Mouse (Mus musculus) intestine, postnatal 0 days (tissue): ENCODE results near the gene Mmrn1. TPM values are rescaled to one million over a fixed set of nuclear protein-coding genes. Genes with fewer than 3 reads are reported as not detected.
A peak's percentile ranks its signal among the peaks of the same experiment; 100 is the strongest.

ENCODE experiments used
- ATAC-seq: fragments of 200-750 bp; cut with Nextera tagmentation; 2 replicates; pipeline ENCODE4 v1.8.0; 2017; ENCODE audit warnings: mild to moderate bottlenecking, moderate TSS enrichment, moderate library complexity
- H3K27ac ChIP-seq: fragments of 300-500 bp; sonication (generic); 2 replicates; pipeline ENCODE4 v1.5.1; 2014; ENCODE audit warnings: mild to moderate bottlenecking, low read depth, low read length, moderate library complexity
- H3K27me3 ChIP-seq: fragments of 300-500 bp; sonication (generic); replicated peaks from 2 replicates; pipeline ENCODE4 v1.6.1; 2014; ENCODE audit warnings: low read length, mixed read lengths; ENCODE audit not compliant: control insufficient read depth, insufficient read depth
- H3K36me3 ChIP-seq: fragments of 300-500 bp; sonication (generic); 2 replicates; pipeline ENCODE4 v1.6.1; 2014; ENCODE audit warnings: mild to moderate bottlenecking, moderate library complexity; ENCODE audit not compliant: control insufficient read depth, insufficient read depth
- H3K4me1 ChIP-seq: fragments of 300-500 bp; sonication (generic); replicated peaks from 2 replicates; pipeline ENCODE4 v1.6.1; 2014; ENCODE audit warnings: antibody characterized with exemption, low read length, mixed read lengths; ENCODE audit not compliant: control insufficient read depth, insufficient read depth
- H3K4me2 ChIP-seq: fragments of 300-500 bp; sonication (generic); replicated peaks from 2 replicates; pipeline ENCODE4 v1.6.1; 2014; ENCODE audit warnings: low read depth, mild to moderate bottlenecking, moderate library complexity
- H3K4me3 ChIP-seq: fragments of 300-500 bp; sonication (generic); 2 replicates; pipeline ENCODE4 v1.5.1; 2014; ENCODE audit warnings: low read depth, low read length
- H3K9ac ChIP-seq: fragments of 300-500 bp; sonication (generic); 2 replicates; pipeline ENCODE4 v1.6.1; 2014; ENCODE audit warnings: mild to moderate bottlenecking, low read depth, low read length
- H3K9me3 ChIP-seq: fragments of 300-500 bp; sonication (generic); 2 replicates; pipeline ENCODE4 v1.6.1; 2016; ENCODE audit warnings: mixed run types; ENCODE audit not compliant: control insufficient read depth
- CTCF ChIP-seq: sonication (generic); IDR thresholded peaks from 2 replicates; pipeline ENCODE4 v1.5.1; 2016; ENCODE audit warnings: low read depth, mild to moderate bottlenecking, control low read depth, antibody characterized with exemption, moderate library complexity
- WGBS: fragments of 180-500 bp; shearing (Covaris S2); extraction: QIAGEN DNeasy Blood & Tissue Kit; methylation state at CpG from one replicate; pipeline ENCODE4 v1.1.7; 2014; 5-methylcytosine and 5-hydroxymethylcytosine counted together
- polyA plus RNA-seq: library from polyadenylated mRNA; unstranded; fragments of >200 nt; fragmentation: Nextera tagmentation; extraction: Ambion mirVana; gene quantifications from 2 replicates; pipeline ENCODE4 v1.2.1, GENCODE M21; 2015

Gene Mmrn1
- polyA plus RNA-seq, 1 experiment from 2014 or later = 7.2 TPM

DNA sequence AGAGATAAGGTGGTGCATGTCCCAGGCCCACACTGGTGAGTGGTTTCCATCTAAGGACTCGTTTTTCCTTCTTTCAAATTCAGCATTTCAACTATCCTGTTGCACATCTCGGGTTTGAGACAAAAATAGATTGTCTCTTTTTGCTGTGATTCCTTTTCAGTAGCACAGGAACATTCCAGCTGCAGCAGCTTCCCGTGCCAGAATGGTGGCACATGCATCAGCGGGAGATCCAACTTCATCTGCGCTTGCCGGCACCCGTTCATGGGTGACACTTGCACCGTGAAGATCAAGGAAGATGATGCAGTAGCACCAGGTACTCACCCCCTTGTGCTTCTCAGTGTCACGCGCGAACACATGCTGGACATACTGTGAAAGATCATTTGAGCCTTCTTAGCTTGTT lies 62.1 kb downstream of the Mmrn1 start:
- Histone ChIP-seq H3K9me3 (no peaks in the 10 kb centered on the region), H3K4me1 (no peaks in the 10 kb centered on the region), H3K9ac (no peak overlapping the region), H3K4me2 (no peak overlapping the region), H3K27ac (no peak overlapping the region), H3K4me3 (no peak overlapping the region), H3K27me3 (no peaks in the 10 kb centered on the region), H3K36me3 (no peaks in the 10 kb centered on the region)
- no peak for ATAC-seq
- no peak for TF ChIP-seq CTCF
- 91% methylated on average over 11 of the region's 11 CpGs for WGBS

DNA sequence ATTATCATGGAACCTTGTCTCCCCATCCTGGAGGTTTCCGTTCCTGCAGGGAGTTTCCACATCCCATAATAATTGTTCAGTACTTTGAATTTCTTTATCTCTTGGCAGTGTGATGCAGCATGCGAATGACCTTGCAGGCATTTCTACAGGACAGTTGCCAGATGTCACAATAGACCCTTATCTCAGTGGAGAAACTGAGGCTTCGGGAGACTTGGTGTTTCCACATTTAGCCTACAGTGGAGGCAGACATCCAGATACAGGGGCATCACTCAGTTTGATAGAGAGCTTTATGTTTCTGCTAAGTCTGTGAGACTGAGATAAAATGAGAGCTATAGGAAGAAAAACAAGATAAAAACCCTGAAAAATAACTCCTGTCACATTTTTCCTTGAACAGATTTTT lies 63.0 kb downstream of the Mmrn1 start:
- no peaks in the 10 kb centered on the region for H3K36me3 ChIP-seq
- ATAC-seq = no peak
- H3K27ac ChIP-seq = no peak overlapping the region
- no peak overlapping the region for H3K9ac ChIP-seq
- 73% methylated on average over 3 of the region's 3 CpGs for WGBS
- TF ChIP-seq CTCF = no peak
- no peaks in the 10 kb centered on the region for H3K9me3 ChIP-seq
- no peaks in the 10 kb centered on the region for H3K4me1 ChIP-seq
- no peak overlapping the region for H3K4me3 ChIP-seq
- H3K4me2 ChIP-seq = no peak overlapping the region
- H3K27me3 ChIP-seq = no peaks in the 10 kb centered on the region

DNA sequence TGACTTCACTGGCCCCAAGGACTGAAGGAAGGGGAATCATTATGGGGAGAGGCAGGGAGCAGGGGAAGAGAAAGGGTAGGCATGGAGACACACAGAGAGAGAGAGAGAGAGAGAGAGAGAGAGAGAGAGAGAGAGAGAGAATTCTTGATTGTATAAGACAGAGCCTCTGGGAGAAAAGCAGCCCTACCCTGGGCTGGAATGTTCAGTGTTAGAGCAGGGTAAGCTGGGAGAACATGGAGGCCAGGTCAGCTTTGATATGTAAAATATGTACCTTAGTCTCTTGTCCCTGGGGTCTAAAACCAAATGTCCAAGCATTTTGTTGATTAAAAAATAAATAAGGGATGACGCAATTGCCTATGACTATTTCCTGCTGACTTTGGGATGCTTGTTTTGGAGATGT lies 67.6 kb downstream of the Mmrn1 start:
- 97% methylated on average over 1 of the region's 1 CpGs for WGBS
- no peak for TF ChIP-seq CTCF
- Histone ChIP-seq H3K36me3 (no peaks in the 10 kb centered on the region), H3K4me3 (no peak overlapping the region), H3K4me1 (no peaks in the 10 kb centered on the region), H3K4me2 (no peak overlapping the region), H3K9me3 (no peaks in the 10 kb centered on the region), H3K9ac (no peak overlapping the region), H3K27me3 (no peaks in the 10 kb centered on the region), H3K27ac (no peak overlapping the region)
- ATAC-seq = no peak

DNA sequence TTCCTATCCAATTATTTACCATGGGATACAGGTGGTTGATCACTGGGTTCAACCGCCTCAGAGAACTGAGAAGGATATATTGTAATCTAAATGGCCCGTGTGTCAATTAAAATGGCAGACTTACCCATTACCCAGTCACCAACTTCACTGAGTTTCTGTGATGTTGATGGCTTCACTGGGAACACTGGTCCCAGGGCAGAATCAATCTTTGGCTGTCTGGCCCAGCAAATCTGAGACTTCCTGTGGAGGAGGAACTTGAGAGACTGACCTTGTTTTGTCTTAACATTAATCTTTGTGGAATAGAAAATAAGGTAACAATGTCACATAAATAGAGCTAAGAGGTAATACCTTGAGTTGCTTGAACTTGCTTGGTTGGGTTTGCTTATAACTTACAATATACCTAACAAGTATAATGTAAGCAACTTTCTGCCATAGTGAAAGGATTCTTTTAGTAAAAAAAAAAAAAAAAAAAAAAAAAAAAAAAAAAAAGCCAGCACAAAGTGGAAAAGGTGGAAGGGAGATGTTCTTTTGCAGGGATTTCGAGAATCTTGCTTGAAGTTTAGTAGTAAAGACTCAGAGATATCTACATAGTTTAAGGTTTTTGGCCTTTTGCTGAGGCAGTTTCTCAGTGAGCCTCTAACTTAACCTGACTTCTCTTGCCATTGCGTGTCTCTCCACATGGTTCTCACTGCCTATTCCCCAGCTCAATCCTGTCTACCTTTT lies 68.8 kb downstream of the Mmrn1 start:
- Histone ChIP-seq H3K4me1 (no peaks in the 10 kb centered on the region), H3K27me3 (no peaks in the 10 kb centered on the region), H3K27ac (no peak overlapping the region), H3K9ac (no peak overlapping the region), H3K36me3 (no peaks in the 10 kb centered on the region), H3K9me3 (no peaks in the 10 kb centered on the region), H3K4me3 (no peak overlapping the region), H3K4me2 (peak overlapping the region; percentile 57)
- ATAC-seq = no peak
- no peak for TF ChIP-seq CTCF
- 82% methylated on average over 4 of the region's 4 CpGs for WGBS

DNA sequence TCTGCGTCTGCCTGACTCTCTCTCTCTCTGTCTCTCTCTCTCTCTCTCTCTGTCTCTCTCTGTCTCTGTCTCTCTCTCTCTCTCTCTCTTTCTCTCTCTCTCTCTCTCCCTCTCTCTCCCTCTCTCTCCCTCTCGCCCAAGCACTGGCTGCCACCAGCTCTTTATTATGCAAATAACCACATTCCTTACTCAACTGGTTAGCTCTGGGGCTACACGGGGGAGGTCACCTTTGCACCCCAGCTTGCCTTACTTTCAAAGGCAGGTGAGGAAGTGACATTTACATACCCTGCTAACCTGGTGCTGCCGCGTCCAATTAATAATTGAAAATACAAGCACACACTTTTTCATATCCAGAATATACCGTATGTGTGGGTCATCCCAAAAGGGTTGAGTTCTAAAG lies 69.3 kb downstream of the Mmrn1 start:
- 33% methylated on average over 6 of the region's 6 CpGs for WGBS
- Histone ChIP-seq H3K4me3 (peak overlapping the region; percentile 23; the same call in 1 of the 2 replicates), H3K4me1 (no peaks in the 10 kb centered on the region), H3K4me2 (peak overlapping the region; percentile 57), H3K36me3 (no peaks in the 10 kb centered on the region), H3K9ac (no peak overlapping the region), H3K9me3 (no peaks in the 10 kb centered on the region), H3K27me3 (no peaks in the 10 kb centered on the region), H3K27ac (no peak overlapping the region)
- no peak for TF ChIP-seq CTCF
- peak; percentile 79 for ATAC-seq

DNA sequence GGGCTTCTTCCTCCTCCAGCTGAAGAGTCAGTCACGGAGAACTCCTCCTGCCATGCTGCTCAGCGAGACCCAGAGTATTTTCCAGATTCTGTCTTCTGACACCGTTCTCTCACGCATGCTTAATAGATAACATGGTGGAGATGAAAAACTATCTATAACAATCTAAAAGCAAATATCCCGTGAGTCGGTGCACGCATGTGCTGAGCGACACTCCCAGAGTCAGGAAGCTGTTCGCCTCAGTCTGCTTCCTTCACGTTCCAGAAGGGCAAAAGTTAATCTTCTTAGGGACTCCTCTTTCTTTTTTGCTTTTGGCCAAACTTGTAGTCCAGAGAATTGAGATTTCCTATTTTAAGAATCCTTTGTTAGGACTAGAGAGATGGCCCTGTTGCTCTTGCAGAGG lies 69.7 kb downstream of the Mmrn1 start:
- WGBS = 32% methylated on average over 10 of the region's 10 CpGs
- H3K4me1 ChIP-seq = no peaks in the 10 kb centered on the region
- no peak overlapping the region for H3K9ac ChIP-seq
- peak overlapping the region; percentile 57 for H3K4me2 ChIP-seq
- H3K36me3 ChIP-seq = no peaks in the 10 kb centered on the region
- H3K27ac ChIP-seq = no peak overlapping the region
- no peak for TF ChIP-seq CTCF
- no peaks in the 10 kb centered on the region for H3K9me3 ChIP-seq
- H3K27me3 ChIP-seq = no peaks in the 10 kb centered on the region
- peak overlapping the region; percentile 23; the same call in 1 of the 2 replicates for H3K4me3 ChIP-seq
- peak; percentile 47; the same call in 1 of the 2 replicates for ATAC-seq
